Mouse (Mus musculus) erythroblast, embryonic 14.5 days (primary cell): ENCODE measurements around the gene Mov10. TPM values are rescaled to one million over a fixed set of nuclear protein-coding genes. Genes with fewer than 3 reads are reported as not detected.

Experiments used
- H3K27me3 ChIP-seq: 2 replicates; pipeline ENCODE4 v1.6.1; 2012; ENCODE audit warnings: inconsistent platforms; ENCODE audit not compliant: control insufficient read depth
- H3K36me3 ChIP-seq: 2 replicates; pipeline ENCODE4 v1.6.1; 2012; ENCODE audit warnings: mild to moderate bottlenecking, inconsistent platforms; ENCODE audit not compliant: control insufficient read depth
- H3K4me1 ChIP-seq: 2 replicates; pipeline ENCODE4 v1.6.1; 2012; ENCODE audit warnings: inconsistent platforms; ENCODE audit not compliant: control insufficient read depth
- H3K4me3 ChIP-seq: replicated peaks from 2 replicates; pipeline ENCODE3; 2012; ENCODE audit warnings: moderate library complexity, mild to moderate bottlenecking, inconsistent platforms
- H3K9me3 ChIP-seq: 2 replicates; pipeline ENCODE4 v1.6.1; 2012; ENCODE audit warnings: low read length, inconsistent platforms, mixed read lengths; ENCODE audit not compliant: control insufficient read depth
- GATA1 ChIP-seq: IDR thresholded peaks from 2 replicates; pipeline ENCODE4 v1.6.1; 2012; ENCODE audit warnings: low read length, inconsistent platforms, mixed read lengths
- TAL1 ChIP-seq: IDR thresholded peaks from 3 replicates; pipeline ENCODE4 v1.6.1; 2012; ENCODE audit warnings: low read length, inconsistent platforms, mixed read lengths
- polyA plus RNA-seq: library from polyadenylated mRNA; stranded (reverse); fragments of >175 nt; gene quantifications from 2 replicates; pipeline ENCODE4 v1.2.3, GENCODE M21; 2012

Mov10 gene
- polyA plus RNA-seq, 1 experiment: 1.0 TPM

GRCm38 (mm10) chr3:104793871-104794828, 24.2 kb downstream of the Mov10 start:
- peaks cover 24% of the 10 kb centered on the region for H3K27me3 ChIP-seq
- H3K9me3 ChIP-seq: no peaks in the 10 kb centered on the region
- peaks cover 22% of the 10 kb centered on the region for H3K36me3 ChIP-seq
- H3K4me1 ChIP-seq: peaks cover 10% of the 10 kb centered on the region
- TF ChIP-seq TAL1: no peak
- no peak for TF ChIP-seq GATA1
- H3K4me3 ChIP-seq: no peak overlapping the region

- no peak overlapping the region for H3K4me3 ChIP-seq
- peaks cover 39% of the 10 kb centered on the region for H3K27me3 ChIP-seq
- H3K4me1 ChIP-seq: peaks cover 15% of the 10 kb centered on the region
- peaks cover 15% of the 10 kb centered on the region for H3K36me3 ChIP-seq
- no peak for TF ChIP-seq TAL1
- TF ChIP-seq GATA1: no peak
- H3K9me3 ChIP-seq: no peaks in the 10 kb centered on the region
Measured at GRCm38 (mm10) chr3:104792360-104793270, 25.7 kb downstream of the Mov10 start.

- peaks cover 10% of the 10 kb centered on the region for H3K36me3 ChIP-seq
Measured at GRCm38 (mm10) chr3:104791671-104792070, 26.7 kb downstream of the Mov10 start.

GRCm38 (mm10) chr3:104791017-104791416, 27.3 kb downstream of the Mov10 start:
- H3K4me3 ChIP-seq: no peak overlapping the region
- peaks cover 15% of the 10 kb centered on the region for H3K4me1 ChIP-seq
- H3K36me3 ChIP-seq: peaks cover 10% of the 10 kb centered on the region
- H3K9me3 ChIP-seq: no peaks in the 10 kb centered on the region
- TF ChIP-seq GATA1 (no peak), TAL1 (no peak)
- peaks cover 50% of the 10 kb centered on the region for H3K27me3 ChIP-seq

More at GRCm38 (mm10) chr3:104791671-104792070, 26.7 kb downstream of the Mov10 start:
- Histone ChIP-seq H3K27me3 (peaks cover 47% of the 10 kb centered on the region), H3K9me3 (no peaks in the 10 kb centered on the region), H3K4me1 (peaks cover 15% of the 10 kb centered on the region), H3K4me3 (no peak overlapping the region)
- TF ChIP-seq GATA1 (no peak), TAL1 (no peak)

- Histone ChIP-seq H3K4me3 (no peak overlapping the region), H3K27me3 (peaks cover 55% of the 10 kb centered on the region), H3K9me3 (no peaks in the 10 kb centered on the region), H3K4me1 (peaks cover 15% of the 10 kb centered on the region), H3K36me3 (peaks cover 6% of the 10 kb centered on the region)
- TF ChIP-seq TAL1 (no peak), GATA1 (no peak)
Measured at GRCm38 (mm10) chr3:104790401-104790937, 27.9 kb downstream of the Mov10 start.

- Histone ChIP-seq H3K27me3 (peaks cover 61% of the 10 kb centered on the region), H3K36me3 (peaks cover 3% of the 10 kb centered on the region; the same call in 1 of the 2 replicates), H3K4me1 (peaks cover 15% of the 10 kb centered on the region)
Measured at GRCm38 (mm10) chr3:104789822-104790221, 28.5 kb downstream of the Mov10 start.

GRCm38 (mm10) chr3:104789312-104789605, 29.1 kb downstream of the Mov10 start:
- peaks cover 3% of the 10 kb centered on the region; the same call in 1 of the 2 replicates for H3K36me3 ChIP-seq
- H3K9me3 ChIP-seq: no peaks in the 10 kb centered on the region
- H3K4me1 ChIP-seq: peaks cover 13% of the 10 kb centered on the region
- peak overlapping the region; percentile 49 for H3K4me3 ChIP-seq
- TF ChIP-seq TAL1: no peak
- no peak for TF ChIP-seq GATA1
- peaks cover 65% of the 10 kb centered on the region for H3K27me3 ChIP-seq

More at GRCm38 (mm10) chr3:104789822-104790221, 28.5 kb downstream of the Mov10 start:
- no peaks in the 10 kb centered on the region for H3K9me3 ChIP-seq
- H3K4me3 ChIP-seq: no peak overlapping the region
- TF ChIP-seq GATA1 (no peak), TAL1 (no peak)

GRCm38 (mm10) chr3:104788561-104789311, 29.6 kb downstream of the Mov10 start:
- H3K36me3 ChIP-seq: peaks cover 3% of the 10 kb centered on the region; the same call in 1 of the 2 replicates
- H3K9me3 ChIP-seq: no peaks in the 10 kb centered on the region
- peaks cover 10% of the 10 kb centered on the region for H3K4me1 ChIP-seq
- H3K4me3 ChIP-seq: peak overlapping the region; percentile 49
- H3K27me3 ChIP-seq: peaks cover 71% of the 10 kb centered on the region
- TF ChIP-seq TAL1 (no peak), GATA1 (no peak)
